Mouse (Mus musculus): Measurements from ENCODE around the gene Il1b.

Gene Il1b

GRCm38 (mm10) chr2:129371039-129371438 lies at the start of gene Il1b:
TSS of gene Il1b (minus strand) at chr2:129371139.
- no peak for DNase-seq

- no peak for DNase-seq
Measured at GRCm38 (mm10) chr2:129419361-129419880, 48.5 kb upstream of the Il1b start.

- no peak for DNase-seq
Measured at GRCm38 (mm10) chr2:129414593-129414992, 43.7 kb upstream of the Il1b start.

GRCm38 (mm10) chr2:129413488-129413887 lies 42.5 kb upstream of the Il1b start:
- no peak for DNase-seq

- no peak for DNase-seq
Measured at GRCm38 (mm10) chr2:129411651-129412050, 40.7 kb upstream of the Il1b start.

GRCm38 (mm10) chr2:129410344-129410743 lies 39.4 kb upstream of the Il1b start:
- no peak for DNase-seq

- DNase-seq: peak; percentile 48
Measured at GRCm38 (mm10) chr2:129408476-129408875, 37.5 kb upstream of the Il1b start.

- DNase-seq: no peak
Measured at GRCm38 (mm10) chr2:129407596-129407995, 36.7 kb upstream of the Il1b start.

GRCm38 (mm10) chr2:129406508-129406907 lies 35.6 kb upstream of the Il1b start:
- DNase-seq: no peak

GRCm38 (mm10) chr2:129403786-129404185 lies 32.8 kb upstream of the Il1b start:
- no peak for DNase-seq

- no peak for DNase-seq
Measured at GRCm38 (mm10) chr2:129402330-129402729, 31.4 kb upstream of the Il1b start.

- no peak for DNase-seq
Measured at GRCm38 (mm10) chr2:129401803-129402202, 30.9 kb upstream of the Il1b start.

- no peak for DNase-seq
Measured at GRCm38 (mm10) chr2:129398176-129398575, 27.2 kb upstream of the Il1b start.

- DNase-seq: peak; percentile 11
Measured at GRCm38 (mm10) chr2:129393524-129393923, 22.6 kb upstream of the Il1b start.

- DNase-seq: no peak
Measured at GRCm38 (mm10) chr2:129390161-129390560, 19.2 kb upstream of the Il1b start.

GRCm38 (mm10) chr2:129389323-129389722 lies 18.4 kb upstream of the Il1b start:
- DNase-seq: no peak

- no peak for DNase-seq
Measured at GRCm38 (mm10) chr2:129385331-129385730, 14.4 kb upstream of the Il1b start.

GRCm38 (mm10) chr2:129384272-129384660 lies 13.3 kb upstream of the Il1b start:
- DNase-seq: no peak

GRCm38 (mm10) chr2:129383512-129384271 lies 12.8 kb upstream of the Il1b start:
- no peak for DNase-seq

GRCm38 (mm10) chr2:129380746-129381474 lies 10.0 kb upstream of the Il1b start:
- no peak for DNase-seq

- no peak for DNase-seq
Measured at GRCm38 (mm10) chr2:129380211-129380610, 9.3 kb upstream of the Il1b start.

GRCm38 (mm10) chr2:129373307-129373706 lies 2.4 kb upstream of the Il1b start:
- no peak for DNase-seq

GRCm38 (mm10) chr2:129369615-129370014 lies 1.3 kb downstream of the Il1b start:
- no peak for DNase-seq

GRCm38 (mm10) chr2:129368795-129369194 lies 2.1 kb downstream of the Il1b start:
- no peak for DNase-seq
